Mouse (Mus musculus) hindbrain, embryonic 10.5 days (tissue): ENCODE data around the gene Arhgef38. TPM values are rescaled to one million over a fixed set of nuclear protein-coding genes. Genes with fewer than 3 reads are reported as not detected.

Experiments
- DNase-seq: peaks from one replicate; pipeline ENCODE4 v3.0.0-alpha.2; 2017; ENCODE audit warnings: low spot score
- H3K27ac ChIP-seq: fragments of 300-500 bp; sonication (generic); 2 replicates; pipeline ENCODE4 v1.5.1; 2016; ENCODE audit warnings: mild to moderate bottlenecking, moderate library complexity
- H3K27me3 ChIP-seq: fragments of 300-500 bp; sonication (generic); 2 replicates; pipeline ENCODE4 v1.6.1; 2016; ENCODE audit warnings: mild to moderate bottlenecking; ENCODE audit not compliant: poor library complexity, insufficient read depth, severe bottlenecking
- H3K36me3 ChIP-seq: fragments of 300-500 bp; sonication (generic); 2 replicates; pipeline ENCODE4 v1.6.1; 2016; ENCODE audit warnings: mild to moderate bottlenecking, moderate library complexity
- H3K4me1 ChIP-seq: fragments of 300-500 bp; sonication (generic); replicated peaks from 2 replicates; pipeline ENCODE4 v1.6.1; 2016; ENCODE audit warnings: mild to moderate bottlenecking
- H3K4me3 ChIP-seq: fragments of 300-500 bp; sonication (generic); 2 replicates; pipeline ENCODE4 v1.5.1; 2016; ENCODE audit warnings: mild to moderate bottlenecking, moderate library complexity
- H3K9me3 ChIP-seq: fragments of 300-500 bp; sonication (generic); 2 replicates; pipeline ENCODE4 v1.6.1; 2016; ENCODE audit warnings: mild to moderate bottlenecking, moderate library complexity
- WGBS: fragments of 180-500 bp; shearing (Covaris S2); methylation state at CpG from one replicate; pipeline ENCODE4 v1.1.7; 2016; 5-methylcytosine and 5-hydroxymethylcytosine counted together
- polyA plus RNA-seq: library from polyadenylated mRNA; unstranded; fragments of >200 nt; fragmentation: Nextera tagmentation; extraction: Ambion mirVana; gene quantifications from 2 replicates; pipeline ENCODE4 v1.2.1, GENCODE M21; 2016

Gene Arhgef38
- polyA plus RNA-seq, 1 experiment from 2014 or later: 0.16 TPM

DNA sequence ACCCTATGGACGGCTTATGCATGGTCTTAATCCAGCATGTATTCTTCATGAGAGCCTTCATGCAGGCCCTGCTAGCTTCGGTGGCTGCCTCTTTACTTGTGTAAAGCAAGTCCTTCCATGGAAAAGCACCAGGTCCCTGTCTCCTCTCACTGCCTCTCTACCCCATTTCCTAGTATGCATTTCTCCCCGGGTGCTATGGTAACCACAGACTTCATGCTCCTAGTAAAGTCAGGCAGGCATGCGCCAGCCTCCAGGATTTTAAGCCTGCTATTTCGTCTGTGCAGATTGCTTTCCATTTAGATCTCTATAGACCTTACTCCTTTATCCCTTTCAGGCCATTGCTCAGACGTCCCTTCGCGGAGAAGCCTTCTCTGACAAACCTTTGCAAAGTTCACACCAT, 80.1 kb downstream of the Arhgef38 start:
- H3K4me3 ChIP-seq: no peak overlapping the region
- DNase-seq: no peak
- H3K27me3 ChIP-seq: no peaks in the 10 kb centered on the region
- H3K27ac ChIP-seq: no peak overlapping the region
- WGBS: 70% methylated on average over 8 of the region's 8 CpGs
- no peaks in the 10 kb centered on the region for H3K36me3 ChIP-seq
- H3K9me3 ChIP-seq: no peaks in the 10 kb centered on the region
- peaks cover 6% of the 10 kb centered on the region; the same call in 1 of the 2 replicates for H3K4me1 ChIP-seq

DNA sequence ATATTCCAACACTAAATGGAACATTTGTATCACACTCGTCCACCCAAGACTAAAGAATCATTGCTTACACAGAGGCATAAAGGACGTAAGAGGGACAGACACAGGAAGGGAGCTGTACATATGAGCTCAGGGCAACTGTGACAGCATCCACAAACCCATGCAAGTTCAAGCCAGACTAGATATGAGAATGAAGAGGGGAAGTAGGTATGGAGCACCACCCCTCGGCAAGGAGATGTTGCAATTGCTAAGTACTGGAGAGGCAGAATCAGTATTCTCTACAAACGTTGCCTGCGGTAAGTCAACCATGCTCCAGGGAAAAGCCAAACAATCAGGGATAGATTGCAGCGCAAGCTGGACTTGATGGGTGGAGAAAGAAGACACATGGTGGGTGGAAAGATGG, 81.1 kb downstream of the Arhgef38 start:
- Histone ChIP-seq H3K4me3 (no peak overlapping the region), H3K27me3 (no peaks in the 10 kb centered on the region), H3K4me1 (peaks cover 6% of the 10 kb centered on the region; the same call in 1 of the 2 replicates), H3K9me3 (no peaks in the 10 kb centered on the region), H3K36me3 (no peaks in the 10 kb centered on the region), H3K27ac (no peak overlapping the region)
- no peak for DNase-seq
- 84% methylated on average over 6 of the region's 6 CpGs for WGBS

DNA sequence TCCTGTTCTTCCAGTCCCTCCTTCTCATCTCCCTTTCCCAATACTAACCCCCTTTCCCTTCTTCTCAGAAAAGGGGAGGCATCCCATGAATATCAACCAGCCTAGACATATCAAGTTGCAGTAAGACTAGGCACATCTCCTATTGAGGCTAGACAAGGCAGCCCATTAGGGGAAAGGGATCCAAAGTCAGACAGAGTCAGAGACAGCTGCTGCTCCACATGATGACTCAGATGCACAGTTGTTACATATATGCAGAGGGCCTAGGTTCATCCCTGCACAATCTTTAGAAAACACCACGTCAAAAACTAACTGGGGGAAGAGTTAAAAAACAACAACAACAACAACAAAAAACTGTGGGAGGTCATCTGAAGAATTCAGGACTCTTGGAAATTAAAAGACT, 81.9 kb downstream of the Arhgef38 start:
- no peak overlapping the region for H3K4me3 ChIP-seq
- no peak for DNase-seq
- H3K9me3 ChIP-seq: no peaks in the 10 kb centered on the region
- 65% methylated on average over 1 of the region's 1 CpGs for WGBS
- H3K27ac ChIP-seq: no peak overlapping the region
- no peaks in the 10 kb centered on the region for H3K27me3 ChIP-seq
- no peaks in the 10 kb centered on the region for H3K36me3 ChIP-seq
- H3K4me1 ChIP-seq: peaks cover 6% of the 10 kb centered on the region; the same call in 1 of the 2 replicates

DNA sequence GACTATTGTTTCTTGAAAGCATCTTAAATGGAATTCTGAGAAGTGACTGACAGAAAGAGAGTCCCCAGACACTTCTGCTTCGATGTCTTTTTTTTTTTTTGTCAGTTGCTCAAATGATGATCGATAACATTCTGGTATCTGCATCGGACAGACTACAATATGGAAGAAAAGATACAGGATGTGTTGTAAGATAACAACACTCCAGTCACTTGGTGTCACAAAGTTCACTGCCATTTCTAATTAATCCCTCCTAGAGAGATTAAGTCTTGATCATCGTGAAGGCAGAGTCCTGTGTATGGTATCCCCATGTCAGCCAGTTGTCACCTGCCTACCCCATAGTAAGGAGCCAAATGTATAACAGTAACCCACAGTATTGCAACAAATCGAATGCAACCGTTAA, 83.1 kb downstream of the Arhgef38 start:
- H3K4me3 ChIP-seq: no peak overlapping the region
- H3K9me3 ChIP-seq: no peaks in the 10 kb centered on the region
- peaks cover 6% of the 10 kb centered on the region; the same call in 1 of the 2 replicates for H3K4me1 ChIP-seq
- no peak overlapping the region for H3K27ac ChIP-seq
- DNase-seq: no peak
- 82% methylated on average over 6 of the region's 6 CpGs for WGBS
- no peaks in the 10 kb centered on the region for H3K36me3 ChIP-seq
- H3K27me3 ChIP-seq: no peaks in the 10 kb centered on the region

DNA sequence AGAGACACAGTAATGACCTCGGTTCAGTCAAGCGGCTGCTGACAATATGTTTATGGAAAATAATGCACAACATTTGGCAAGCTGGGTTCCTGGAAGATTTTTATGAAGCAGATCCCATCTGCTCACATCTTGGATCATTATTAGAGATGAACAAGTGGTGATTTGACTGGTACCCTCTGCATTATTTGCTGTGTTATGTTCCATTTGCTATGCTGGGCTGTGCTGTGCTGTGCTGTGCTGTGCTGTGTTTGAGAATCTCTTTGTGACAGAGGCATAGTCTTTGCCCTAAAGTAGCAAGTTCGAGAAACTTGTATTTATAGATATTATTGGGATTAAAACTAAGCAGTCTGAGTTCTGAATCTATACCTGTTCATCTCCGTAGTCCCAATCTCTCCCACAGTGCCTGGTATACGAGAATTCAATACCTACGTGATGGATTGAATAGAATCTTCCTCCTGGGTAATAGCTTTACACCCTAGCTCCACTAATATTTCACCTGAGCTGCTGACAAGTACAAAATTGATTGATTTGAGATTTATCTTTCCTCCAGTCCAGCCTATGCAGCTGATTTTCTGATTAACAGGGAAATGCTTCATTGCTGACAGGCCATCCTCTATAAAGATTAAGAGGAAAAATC, 90.1 kb downstream of the Arhgef38 start:
- Histone ChIP-seq H3K27ac (no peak overlapping the region), H3K27me3 (no peaks in the 10 kb centered on the region), H3K36me3 (no peaks in the 10 kb centered on the region), H3K4me3 (no peak overlapping the region), H3K9me3 (no peaks in the 10 kb centered on the region), H3K4me1 (no peaks in the 10 kb centered on the region)
- DNase-seq: no peak
- 83% methylated on average over 6 of the region's 6 CpGs for WGBS

DNA sequence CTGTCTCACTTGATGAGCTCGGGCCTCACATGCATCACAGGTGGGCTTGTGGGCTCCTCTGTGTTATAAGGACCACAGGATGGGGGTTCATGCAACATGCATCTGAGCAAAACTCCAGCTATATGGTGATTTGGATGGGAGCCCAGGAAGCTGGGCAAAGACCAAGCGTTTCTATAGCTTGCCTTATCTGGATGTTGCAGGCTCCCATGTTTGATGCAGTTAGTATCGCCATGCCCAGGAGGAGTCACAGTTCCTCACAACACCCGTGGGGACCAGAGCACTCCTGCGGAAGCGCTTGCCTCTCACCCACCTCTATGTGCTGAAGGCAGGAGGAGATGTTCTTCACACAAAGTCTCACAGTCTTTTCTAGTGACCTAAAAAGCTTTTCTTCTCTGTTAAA, 92.9 kb downstream of the Arhgef38 start:
- Histone ChIP-seq H3K9me3 (no peaks in the 10 kb centered on the region), H3K4me1 (no peaks in the 10 kb centered on the region), H3K4me3 (no peak overlapping the region), H3K27ac (no peak overlapping the region), H3K36me3 (no peaks in the 10 kb centered on the region), H3K27me3 (no peaks in the 10 kb centered on the region)
- DNase-seq: no peak
- WGBS: 91% methylated on average over 6 of the region's 6 CpGs

DNA sequence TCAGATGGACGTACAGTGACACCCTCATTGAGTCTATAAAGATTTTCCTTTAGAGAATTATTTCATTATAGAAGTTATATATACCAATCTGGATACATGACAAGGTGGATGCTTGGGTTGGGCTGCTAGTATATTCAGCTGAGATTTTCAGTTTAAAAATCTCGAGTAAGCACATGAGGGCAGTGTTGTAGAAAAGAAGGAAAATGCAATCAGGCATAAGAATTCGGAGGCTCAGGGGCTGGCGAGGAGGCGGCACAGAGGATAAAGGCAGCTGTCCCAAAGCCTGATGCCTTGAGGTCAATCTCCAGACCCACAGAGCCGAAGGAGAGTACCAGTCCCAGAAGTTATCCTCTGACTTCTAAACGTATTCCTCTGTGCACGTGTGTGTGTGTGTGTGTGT, 102.1 kb downstream of the Arhgef38 start:
- H3K9me3 ChIP-seq: no peaks in the 10 kb centered on the region
- 70% methylated on average over 8 of the region's 8 CpGs for WGBS
- no peak for DNase-seq

DNA sequence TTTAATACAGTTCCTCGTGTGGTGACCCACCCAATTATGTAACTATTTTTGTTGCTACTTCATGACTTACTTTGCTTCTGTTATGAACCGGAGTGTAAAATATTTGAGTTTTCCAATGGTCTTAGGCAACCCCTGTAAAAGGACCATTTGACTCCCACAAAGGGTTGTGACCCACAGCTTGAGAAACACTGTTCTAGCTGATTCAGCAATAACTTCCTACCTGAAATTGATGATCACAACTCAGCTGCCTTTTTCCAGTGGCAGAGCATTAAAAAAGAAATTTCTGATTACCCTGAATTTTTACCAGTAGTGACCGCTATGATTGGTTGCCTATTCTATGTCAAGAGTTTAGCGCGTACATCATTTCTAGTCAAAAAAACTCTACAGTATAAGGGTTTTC, 103.4 kb downstream of the Arhgef38 start:
- WGBS: 93% methylated on average over 5 of the region's 5 CpGs
- Histone ChIP-seq H3K27me3 (no peaks in the 10 kb centered on the region), H3K36me3 (no peaks in the 10 kb centered on the region), H3K4me1 (no peaks in the 10 kb centered on the region), H3K4me3 (no peak overlapping the region), H3K27ac (no peak overlapping the region), H3K9me3 (no peaks in the 10 kb centered on the region)
- no peak for DNase-seq

More for the DNA sequence above, 102.1 kb downstream of the Arhgef38 start:
- no peaks in the 10 kb centered on the region for H3K27me3 ChIP-seq
- no peaks in the 10 kb centered on the region for H3K36me3 ChIP-seq
- H3K27ac ChIP-seq: no peak overlapping the region
- no peaks in the 10 kb centered on the region for H3K4me1 ChIP-seq
- H3K4me3 ChIP-seq: no peak overlapping the region

DNA sequence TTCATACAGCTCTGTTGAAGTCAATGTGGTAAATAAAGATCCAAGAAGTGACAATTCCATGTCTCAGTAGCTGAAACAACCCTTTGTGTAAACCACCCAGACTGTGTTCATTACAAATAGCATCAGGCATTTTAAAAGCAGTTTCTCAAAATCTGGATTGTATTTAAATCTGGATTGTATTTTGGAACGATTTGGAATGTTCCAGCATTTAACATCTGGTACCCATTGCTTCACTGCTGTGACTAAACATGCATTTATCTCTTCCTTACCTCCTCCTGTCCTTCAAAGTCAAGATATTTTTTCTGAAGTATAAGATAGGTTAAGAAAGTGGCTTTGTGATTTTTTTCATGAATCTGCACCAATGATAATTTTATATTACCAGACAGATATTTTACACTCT, 121.5 kb downstream of the Arhgef38 start:
- H3K36me3 ChIP-seq: peaks cover 20% of the 10 kb centered on the region
- no peaks in the 10 kb centered on the region for H3K9me3 ChIP-seq
- H3K27me3 ChIP-seq: no peaks in the 10 kb centered on the region
- H3K27ac ChIP-seq: no peak overlapping the region
- DNase-seq: no peak
- no peaks in the 10 kb centered on the region for H3K4me1 ChIP-seq
- WGBS: 58% methylated on average over 1 of the region's 1 CpGs
- H3K4me3 ChIP-seq: no peak overlapping the region

DNA sequence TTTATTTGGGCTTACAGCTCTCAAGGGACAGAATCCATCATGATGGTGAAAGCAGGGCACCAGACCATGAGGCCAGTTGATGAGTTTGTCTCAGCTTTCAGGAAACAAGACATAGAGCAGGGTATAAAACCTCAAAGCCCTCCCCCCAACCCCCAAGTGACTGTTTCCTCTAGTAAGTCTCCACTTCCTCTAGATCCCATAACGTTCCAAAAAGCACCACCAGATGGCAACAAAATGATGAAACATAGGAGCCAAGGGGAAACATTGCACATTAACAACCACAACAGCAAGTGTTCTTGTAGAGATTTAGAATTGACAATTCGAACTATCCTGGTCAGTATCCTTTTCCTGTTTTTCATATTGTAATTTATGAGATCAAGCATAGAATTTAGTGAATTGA, 123.0 kb downstream of the Arhgef38 start:
- 44% methylated on average over 2 of the region's 2 CpGs for WGBS
- H3K36me3 ChIP-seq: peaks cover 35% of the 10 kb centered on the region
- H3K9me3 ChIP-seq: no peaks in the 10 kb centered on the region
- H3K4me1 ChIP-seq: no peaks in the 10 kb centered on the region
- DNase-seq: no peak
- no peak overlapping the region for H3K27ac ChIP-seq
- H3K27me3 ChIP-seq: no peaks in the 10 kb centered on the region
- H3K4me3 ChIP-seq: no peak overlapping the region

DNA sequence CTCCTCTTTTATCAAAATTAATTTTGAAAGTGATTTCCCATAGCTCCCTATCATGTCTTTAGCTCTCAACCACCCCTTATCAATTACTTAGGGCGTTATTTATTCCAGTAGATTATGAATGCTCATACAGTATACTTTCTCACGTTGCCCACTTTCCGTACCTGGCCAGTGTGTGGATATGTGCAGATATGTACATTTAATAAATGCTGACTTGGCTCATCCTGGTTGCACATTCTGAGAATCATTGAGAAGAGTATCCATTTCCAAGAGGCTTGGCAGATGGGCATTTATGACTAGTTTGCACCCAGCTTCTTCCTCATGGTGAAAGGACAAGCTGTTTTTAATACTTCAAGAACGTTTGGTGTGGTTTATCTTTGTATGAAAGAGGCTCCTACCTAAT, 124.9 kb downstream of the Arhgef38 start:
- no peaks in the 10 kb centered on the region for H3K27me3 ChIP-seq
- DNase-seq: no peak
- H3K4me3 ChIP-seq: no peak overlapping the region
- 92% methylated on average over 4 of the region's 4 CpGs for WGBS
- no peaks in the 10 kb centered on the region for H3K9me3 ChIP-seq
- no peaks in the 10 kb centered on the region for H3K4me1 ChIP-seq
- no peak overlapping the region for H3K27ac ChIP-seq
- H3K36me3 ChIP-seq: peaks cover 53% of the 10 kb centered on the region

DNA sequence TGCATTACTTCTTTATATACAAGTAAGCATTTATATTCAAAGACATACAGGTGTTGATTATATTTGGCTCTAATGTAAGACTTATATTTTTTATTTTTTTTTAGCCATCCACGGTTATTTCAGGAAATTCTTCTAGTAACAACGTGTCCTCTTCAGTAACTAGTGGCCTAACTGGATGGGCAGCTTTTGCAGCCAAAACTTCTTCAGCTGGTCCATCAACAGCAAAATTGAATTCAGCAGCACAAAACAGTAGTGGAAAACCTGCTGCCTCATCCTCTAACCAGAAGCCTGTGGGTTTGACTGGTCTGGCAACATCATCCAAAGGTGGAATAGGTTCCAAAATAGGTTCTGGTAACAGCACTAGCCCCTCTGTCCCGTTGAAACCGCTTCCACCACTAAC, 126.0 kb downstream of the Arhgef38 start:
- DNase-seq: no peak
- Histone ChIP-seq H3K4me3 (no peak overlapping the region), H3K4me1 (no peaks in the 10 kb centered on the region), H3K27me3 (no peaks in the 10 kb centered on the region), H3K36me3 (peaks cover 64% of the 10 kb centered on the region), H3K9me3 (no peaks in the 10 kb centered on the region), H3K27ac (no peak overlapping the region)
- 91% methylated on average over 4 of the region's 4 CpGs for WGBS

DNA sequence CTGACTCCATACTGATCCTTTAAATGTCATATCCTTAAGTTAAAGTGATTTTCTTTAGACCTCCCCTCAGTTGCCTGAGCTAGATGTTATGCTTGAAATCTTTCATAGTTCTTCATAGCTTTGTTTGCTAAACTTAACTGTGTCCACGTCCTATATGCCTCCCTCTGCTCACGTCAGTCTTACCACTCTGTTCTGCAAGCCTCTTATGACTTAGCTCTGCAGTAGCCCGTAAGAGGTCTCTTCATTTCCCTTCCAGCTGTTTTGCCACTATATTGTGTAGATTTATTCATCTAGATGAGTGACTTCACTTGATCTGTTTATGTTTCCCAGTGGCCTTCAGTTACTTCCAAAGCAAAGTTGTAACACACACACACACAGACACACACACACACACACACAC, 130.3 kb downstream of the Arhgef38 start:
- no peaks in the 10 kb centered on the region for H3K9me3 ChIP-seq
- H3K27me3 ChIP-seq: no peaks in the 10 kb centered on the region
- WGBS: 93% methylated on average over 3 of the region's 3 CpGs
- peaks cover 96% of the 10 kb centered on the region for H3K36me3 ChIP-seq
- H3K4me3 ChIP-seq: no peak overlapping the region
- DNase-seq: no peak
- H3K27ac ChIP-seq: no peak overlapping the region
- no peaks in the 10 kb centered on the region for H3K4me1 ChIP-seq

DNA sequence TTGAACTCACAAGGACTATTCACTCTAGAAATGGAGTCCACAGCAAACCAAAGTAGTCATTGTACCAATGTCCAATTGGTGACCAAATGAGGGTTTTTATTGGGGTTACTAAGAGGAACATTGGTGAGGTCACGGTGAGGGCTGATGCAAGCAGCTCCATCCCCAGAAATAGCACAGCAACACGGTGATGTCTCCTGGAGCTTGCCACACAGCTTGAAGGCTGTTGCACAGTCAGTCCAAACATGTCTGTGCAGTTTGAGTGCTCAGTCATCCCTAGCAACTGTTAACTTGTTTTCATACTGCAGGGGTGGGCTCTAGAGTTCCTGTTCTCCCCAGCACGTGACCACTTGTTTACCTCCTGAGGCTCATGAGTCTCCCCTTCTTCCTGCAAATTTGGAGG, 131.0 kb downstream of the Arhgef38 start:
- no peaks in the 10 kb centered on the region for H3K9me3 ChIP-seq
- WGBS: 93% methylated on average over 3 of the region's 3 CpGs
- no peaks in the 10 kb centered on the region for H3K27me3 ChIP-seq
- H3K4me1 ChIP-seq: no peaks in the 10 kb centered on the region
- no peak for DNase-seq
- H3K36me3 ChIP-seq: peaks cover 93% of the 10 kb centered on the region
- H3K27ac ChIP-seq: no peak overlapping the region
- no peak overlapping the region for H3K4me3 ChIP-seq
